Mouse (Mus musculus) lung, postnatal 0 days (tissue): Measurements from ENCODE around the gene Sbk1. TPM values are rescaled to one million over a fixed set of nuclear protein-coding genes. Genes with fewer than 3 reads are reported as not detected.
"Not testable (repeated sequence)": the region's sequence is repeated elsewhere in the genome, so short reads cannot be mapped to it uniquely, and the experiment has no call there.

Experiments
- ATAC-seq: fragments of 200-750 bp; cut with Nextera tagmentation; 2 replicates; pipeline ENCODE4 v1.8.0; 2017; ENCODE audit warnings: moderate library complexity
- DNase-seq: peaks from one replicate; pipeline ENCODE4 v3.0.0-alpha.2; 2016; ENCODE audit warnings: low spot score
- H3K27ac ChIP-seq: fragments of 300-500 bp; sonication (generic); 2 replicates; pipeline ENCODE4 v1.5.1; 2014; ENCODE audit warnings: antibody characterized with exemption, mild to moderate bottlenecking, low read length, mixed read lengths
- H3K27me3 ChIP-seq: fragments of 300-500 bp; sonication (generic); replicated peaks from 2 replicates; pipeline ENCODE4 v1.6.1; 2014; ENCODE audit warnings: low read length, mixed read lengths; ENCODE audit not compliant: insufficient read depth
- H3K36me3 ChIP-seq: fragments of 300-500 bp; sonication (generic); 2 replicates; pipeline ENCODE4 v1.6.1; 2014; ENCODE audit warnings: low read length, mixed read lengths; ENCODE audit not compliant: insufficient read depth
- H3K4me1 ChIP-seq: fragments of 300-500 bp; sonication (generic); 2 replicates; pipeline ENCODE4 v1.6.1; 2014; ENCODE audit warnings: antibody characterized with exemption, low read depth, low read length, mixed read lengths; ENCODE audit not compliant: insufficient read depth
- H3K4me2 ChIP-seq: fragments of 300-500 bp; sonication (generic); replicated peaks from 2 replicates; pipeline ENCODE4 v1.6.1; 2014; ENCODE audit warnings: low read depth, mild to moderate bottlenecking, low read length, moderate library complexity, mixed read lengths
- H3K4me3 ChIP-seq: fragments of 300-500 bp; sonication (generic); 2 replicates; pipeline ENCODE4 v1.5.1; 2014; ENCODE audit warnings: low read depth, low read length
- H3K9ac ChIP-seq: fragments of 300-500 bp; sonication (generic); replicated peaks from 2 replicates; pipeline ENCODE4 v1.6.1; 2014; ENCODE audit warnings: low read depth, mild to moderate bottlenecking
- H3K9me3 ChIP-seq: fragments of 300-500 bp; sonication (generic); 2 replicates; pipeline ENCODE4 v1.6.1; 2016; ENCODE audit warnings: low read length, mixed read lengths
- CTCF ChIP-seq: IDR thresholded peaks from 2 replicates; pipeline ENCODE4 v1.5.1; 2016; ENCODE audit warnings: antibody characterized with exemption, mild to moderate bottlenecking
- EP300 ChIP-seq: IDR thresholded peaks from 2 replicates; pipeline ENCODE4 v1.6.1; 2016; ENCODE audit warnings: antibody characterized with exemption, mild to moderate bottlenecking, control low read depth
- WGBS: fragments of 180-500 bp; shearing (Covaris S2); extraction: QIAGEN DNeasy Blood & Tissue Kit; methylation state at CpG from one replicate; pipeline ENCODE4 v1.1.7; 2014; 5-methylcytosine and 5-hydroxymethylcytosine counted together
- polyA plus RNA-seq: library from polyadenylated mRNA; unstranded; fragments of >200 nt; fragmentation: Nextera tagmentation; extraction: Ambion mirVana; gene quantifications from 2 replicates; pipeline ENCODE4 v1.2.1, GENCODE M21; 2015

Gene Sbk1
- polyA plus RNA-seq, 1 experiment from 2014 or later = 5.5 TPM

GRCm38 (mm10) chr7:126278799-126279198, 6.4 kb downstream of the Sbk1 start:
- TF ChIP-seq CTCF (no peak), EP300 (no peak)
- WGBS = 80% methylated on average over 5 of the region's 5 CpGs

GRCm38 (mm10) chr7:126279774-126280482, 7.5 kb downstream of the Sbk1 start:
- Histone ChIP-seq H3K27ac (no peak overlapping the region), H3K9ac (no peak overlapping the region), H3K36me3 (no peaks in the 10 kb centered on the region), H3K4me3 (no peak overlapping the region), H3K9me3 (no peaks in the 10 kb centered on the region), H3K4me2 (no peak overlapping the region), H3K4me1 (no peaks in the 10 kb centered on the region), H3K27me3 (no peaks in the 10 kb centered on the region)
- no peak for TF ChIP-seq CTCF
- TF ChIP-seq EP300 = no peak
- ATAC-seq = no peak
- no peak for DNase-seq
- 82% methylated on average over 8 of the region's 8 CpGs for WGBS

More at GRCm38 (mm10) chr7:126278799-126279198, 6.4 kb downstream of the Sbk1 start:
- H3K27ac ChIP-seq = no peak overlapping the region
- H3K9me3 ChIP-seq = no peaks in the 10 kb centered on the region
- no peak overlapping the region for H3K9ac ChIP-seq
- DNase-seq = no peak
- H3K36me3 ChIP-seq = no peaks in the 10 kb centered on the region
- no peak overlapping the region for H3K4me3 ChIP-seq
- no peak for ATAC-seq
- peaks cover 7% of the 10 kb centered on the region; the same call in 1 of the 2 replicates for H3K4me1 ChIP-seq
- no peak overlapping the region for H3K4me2 ChIP-seq
- no peaks in the 10 kb centered on the region for H3K27me3 ChIP-seq

DNA sequence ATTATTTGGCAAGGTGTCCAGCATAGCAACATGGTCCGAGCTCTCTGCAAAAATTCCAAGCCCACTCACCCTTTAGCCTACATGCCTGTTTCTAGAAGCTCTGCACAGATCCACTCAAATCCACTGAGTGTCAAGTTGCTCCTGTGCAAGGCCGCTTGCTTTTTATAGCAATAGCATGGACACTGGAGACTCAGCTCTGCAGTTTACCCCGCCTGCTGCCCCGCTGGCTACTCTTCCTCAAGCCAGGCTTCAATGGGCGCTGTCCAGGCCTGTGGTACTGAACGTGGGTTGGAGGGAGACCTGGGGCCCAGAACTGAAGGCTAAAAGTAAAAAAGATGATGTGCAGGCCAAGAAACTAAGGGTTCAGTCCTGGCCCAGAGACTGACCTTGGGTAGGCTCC, 8.3 kb downstream of the Sbk1 start:
- ATAC-seq (no peak), DNase-seq (no peak)
- WGBS = 58% methylated on average over 6 of the region's 6 CpGs
- no peaks in the 10 kb centered on the region for H3K36me3 ChIP-seq
- no peaks in the 10 kb centered on the region for H3K27me3 ChIP-seq
- H3K27ac ChIP-seq = no peak overlapping the region
- no peaks in the 10 kb centered on the region for H3K9me3 ChIP-seq
- no peak overlapping the region for H3K4me2 ChIP-seq
- no peaks in the 10 kb centered on the region for H3K4me1 ChIP-seq
- H3K9ac ChIP-seq = no peak overlapping the region
- no peak overlapping the region for H3K4me3 ChIP-seq
- no peak for TF ChIP-seq EP300
- no peak for TF ChIP-seq CTCF

DNA sequence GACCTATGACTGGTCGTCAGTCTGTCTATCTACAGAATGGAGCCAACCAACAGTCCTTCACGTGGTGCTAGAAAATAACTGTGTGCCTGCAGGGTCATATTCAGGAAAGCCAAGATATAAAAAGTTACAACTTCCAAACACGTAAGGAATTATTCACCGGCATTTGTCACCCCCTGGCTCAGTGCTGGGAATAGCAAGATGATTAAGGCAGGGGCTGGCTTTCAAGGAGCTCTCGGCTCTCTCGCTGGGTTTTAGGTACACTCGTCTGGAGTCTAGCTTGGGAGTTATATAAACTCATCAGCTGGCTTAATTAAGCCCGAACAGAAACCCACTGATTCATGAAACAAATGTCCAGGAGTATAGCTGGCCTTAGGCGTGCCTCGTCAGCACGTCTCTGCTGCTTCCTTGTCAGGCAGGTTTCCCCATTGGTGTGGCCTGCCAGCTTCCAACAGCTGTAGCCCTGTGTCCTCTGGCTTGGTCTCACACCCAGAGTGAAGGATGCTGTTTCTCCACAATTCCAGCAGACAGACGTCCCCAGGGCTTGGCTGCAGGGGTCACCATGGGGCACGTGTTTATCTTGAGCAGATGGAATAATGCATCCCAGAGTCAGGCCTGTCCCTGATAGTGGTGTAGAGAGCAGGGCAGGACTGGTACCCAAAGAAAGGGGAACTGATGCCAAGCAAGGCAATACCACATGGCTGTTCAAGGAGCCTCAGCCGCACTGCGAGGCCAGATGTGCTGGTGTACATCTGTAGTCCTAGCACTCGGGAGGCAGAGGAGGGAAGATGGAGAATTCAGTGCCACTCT, 9.7 kb downstream of the Sbk1 start:
- DNase-seq (no peak), ATAC-seq (no peak)
- H3K9ac ChIP-seq = no peak overlapping the region
- no peak overlapping the region for H3K4me2 ChIP-seq
- no peaks in the 10 kb centered on the region for H3K4me1 ChIP-seq
- no peaks in the 10 kb centered on the region for H3K9me3 ChIP-seq
- TF ChIP-seq CTCF (no peak), EP300 (no peak)
- no peak overlapping the region for H3K27ac ChIP-seq
- 83% methylated on average over 16 of the region's 16 CpGs for WGBS
- no peak overlapping the region for H3K4me3 ChIP-seq
- no peaks in the 10 kb centered on the region for H3K36me3 ChIP-seq
- no peaks in the 10 kb centered on the region for H3K27me3 ChIP-seq

GRCm38 (mm10) chr7:126282683-126282990, 10.2 kb downstream of the Sbk1 start:
- not testable (repeated sequence) for H3K36me3 ChIP-seq, H3K27ac ChIP-seq, H3K9ac ChIP-seq, H3K4me2 ChIP-seq, H3K4me3 ChIP-seq, H3K9me3 ChIP-seq, H3K27me3 ChIP-seq, DNase-seq, ATAC-seq, H3K4me1 ChIP-seq
- WGBS = 76% methylated on average over 7 of the region's 8 CpGs

GRCm38 (mm10) chr7:126284021-126284420, 11.6 kb downstream of the Sbk1 start:
- H3K4me2 ChIP-seq = no peak overlapping the region
- no peak overlapping the region for H3K9ac ChIP-seq
- no peaks in the 10 kb centered on the region for H3K27me3 ChIP-seq
- ATAC-seq (no peak), DNase-seq (no peak)
- H3K4me3 ChIP-seq = no peak overlapping the region
- H3K4me1 ChIP-seq = peaks cover 6% of the 10 kb centered on the region; the same call in 1 of the 2 replicates
- WGBS = 81% methylated on average over 5 of the region's 5 CpGs
- no peaks in the 10 kb centered on the region for H3K9me3 ChIP-seq
- H3K36me3 ChIP-seq = no peaks in the 10 kb centered on the region
- no peak overlapping the region for H3K27ac ChIP-seq
- no peak for TF ChIP-seq CTCF
